Mouse (Mus musculus) brain, embryonic 14.5 days (tissue): ENCODE data around the gene Timeless.

Experiments used
- CTCF ChIP-seq: fragments of 200-500 bp; IDR thresholded peaks from 2 replicates; pipeline ENCODE4 v1.5.1; 2012; ENCODE audit warnings: inconsistent platforms, mild to moderate bottlenecking, moderate library complexity, borderline replicate concordance; ENCODE audit not compliant: insufficient read depth, insufficient read length; ENCODE audit errors: extremely low read depth
- POLR2A ChIP-seq: fragments of 200-500 bp; IDR thresholded peaks from 2 replicates; pipeline ENCODE4 v1.6.1; 2012; ENCODE audit warnings: mild to moderate bottlenecking, inconsistent platforms, borderline replicate concordance; ENCODE audit not compliant: poor library complexity, insufficient read depth, insufficient read length, severe bottlenecking; ENCODE audit errors: extremely low read depth

DNA sequence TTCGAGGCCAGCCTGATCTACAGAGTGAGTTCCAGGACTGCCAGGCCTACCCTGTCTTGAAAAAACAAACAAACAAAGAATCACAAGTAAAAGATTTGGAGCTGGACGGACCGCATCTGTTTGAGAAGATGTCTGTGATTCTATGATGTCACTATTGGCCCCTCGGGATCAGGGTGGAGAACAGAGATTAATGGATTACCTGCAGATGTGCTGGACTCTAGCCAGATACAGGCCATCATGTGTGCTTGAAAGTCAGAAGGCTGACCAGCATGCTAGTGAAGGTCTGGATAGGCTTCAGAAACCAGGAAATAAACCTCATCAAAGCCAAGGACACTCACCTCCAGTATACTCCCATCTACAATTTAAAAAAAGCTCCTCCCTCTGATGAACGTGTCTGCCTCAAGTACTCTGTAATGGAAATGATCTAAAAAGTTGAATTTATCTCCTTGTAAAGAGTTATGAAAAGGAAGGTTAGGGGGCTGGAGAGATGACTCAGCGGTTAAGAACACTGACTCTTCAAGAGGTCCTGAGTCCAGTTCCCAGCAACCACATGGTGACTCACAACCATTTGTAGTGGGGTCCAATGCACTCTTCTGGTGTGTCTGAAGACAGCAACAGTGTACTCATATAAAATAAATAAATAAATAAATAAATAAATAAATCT is 46.5 kb upstream of the Timeless start:
- TF ChIP-seq POLR2A (no peak), CTCF (no peak)
